ENCODE assay signal across 11 mouse cellular contexts in the genomic region with DNA sequence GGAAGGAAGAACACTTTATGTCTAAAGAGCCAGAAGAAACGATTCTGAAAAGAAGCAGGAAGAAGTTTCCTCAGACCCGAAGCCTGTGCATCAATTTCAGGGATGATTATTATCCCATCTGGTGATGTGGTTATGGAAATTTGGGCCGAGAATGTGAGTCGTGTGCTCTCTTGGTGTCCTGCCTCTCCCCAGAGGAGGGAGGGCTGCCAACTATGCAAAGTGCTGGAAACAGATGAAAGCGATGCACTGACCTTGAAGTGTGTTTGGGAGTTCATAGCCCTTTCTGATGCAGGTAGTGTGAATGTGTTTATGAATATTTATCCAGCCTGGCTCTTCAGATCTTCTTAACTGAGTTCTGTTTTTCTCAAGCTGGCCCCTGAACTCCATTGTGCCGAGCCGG. TPM values are rescaled to one million over a fixed set of nuclear protein-coding genes. Genes with fewer than 3 reads are reported as not detected.
DNase-seq lines count a peak whose midpoint lies in the region.
"Had no signal": no experiment of that assay in that cellular context is flagged by ENCODE, and none has a peak within 500 bp of the region (broad histone marks: within the 10 kb centered on the region; RNA-seq: fewer than 3 reads in every experiment).

No protein-coding gene starts in this region.

- DNase-seq in adrenal gland, postnatal 14 days: peak; percentile 11
- DNase-seq in adrenal gland, postnatal 4 days (ENCODE audit: low spot score in 2 of 2): no peak
- DNase-seq in kidney, adult 11 months: peak; percentile 4
- DNase-seq in kidney, postnatal 25 days: no peak
- peak; percentile 27 for DNase-seq in gastrocnemius, adult 18-20 months (ENCODE audit: low spot score)
- peak; percentile 25 to 31 for DNase-seq in heart, postnatal 36 days
- no peak for DNase-seq in urinary bladder, adult 2 months (ENCODE audit: low spot score)
- no peak for DNase-seq in layer of hippocampus, adult 8-10 months (ENCODE audit: low spot score in 2 of 2)
- DNase-seq: cerebellum, adult 11-12 months; liver, postnatal 0 days had no signal

- intact Hi-C loops in heart, postnatal 36 days (cut with DNase I): loop anchor here (2.0 kb wide), 1 partner anchor 38 kb away; no protein-coding TSS in a partner anchor

RNA-seq across cellular contexts. Expression of gene Emcn, which starts 59.8 kb away (rescaled TPM):
- 79.1 and 93.9 TPM in 2 replicates for total RNA-seq in adrenal gland, postnatal 14 days (2021)
- 100 to 1,000 TPM in 1 of 2 experiments, 10 to 100 TPM in 1; 99.1 to 103 TPM for total RNA-seq in adrenal gland, postnatal 4 days (2021)
- total RNA-seq in gastrocnemius, adult 18-20 months (2021): 1 to 10 TPM; 7.4 to 8.9 TPM
- total RNA-seq in heart, postnatal 36 days (2021): 10 to 100 TPM; 49.5 to 53.6 TPM
- polyA plus RNA-seq in urinary bladder, adult 2 months (2012; rRNA removed): 40.8 and 42.8 TPM in 2 replicates
- total RNA-seq in layer of hippocampus, adult 8-10 months (2022): 1 to 10 TPM; 5.2 to 8.6 (median 7.3) TPM
- polyA plus RNA-seq: G1E had no signal

Comparison
In these comparisons a context has a peak if more than half of its experiments do, and no peak if none do; other contexts are left out.
1. DNase-seq: peak in adrenal gland, postnatal 14 days (single experiment), kidney, adult 11 months (single experiment), gastrocnemius, adult 18-20 months (single experiment) and heart, postnatal 36 days (2 of 2); none in adrenal gland, postnatal 4 days (0 of 2), kidney, postnatal 25 days (0 of 2), urinary bladder, adult 2 months (single experiment) and layer of hippocampus, adult 8-10 months (0 of 2).